Mouse (Mus musculus): Measurements from ENCODE around the gene Dgki.

DNA sequence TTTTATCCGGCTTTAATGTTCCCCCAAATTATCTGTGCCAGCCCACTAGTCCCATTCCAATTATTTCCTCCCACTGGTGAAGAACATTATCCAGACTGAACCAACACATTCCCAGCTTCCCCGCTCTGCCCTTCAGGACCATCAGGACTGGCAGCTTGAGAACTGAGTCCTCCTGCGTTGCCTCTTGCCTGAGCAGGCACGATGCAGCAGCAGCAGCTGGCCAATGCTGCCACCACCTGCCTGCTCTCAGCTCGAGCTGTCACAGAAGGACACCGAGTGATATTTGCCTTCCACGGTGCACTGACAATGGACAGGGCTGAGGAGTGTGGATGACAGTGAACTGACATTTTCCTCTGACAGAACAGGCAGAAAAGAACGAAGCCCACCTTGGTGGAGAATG lies 261.5 kb downstream of the Dgki start:
- no peak for TF ChIP-seq EP300 (IDR thresholded peaks at IDR 0.05; ENCODE audit: insufficient read depth, low read depth, low read length)
- TF ChIP-seq POLR2A (IDR thresholded peaks at IDR 0.05; ENCODE audit: insufficient read depth, low read depth, low read length) = no peak
